Mouse (Mus musculus): ENCODE data around the gene Gm17304.

The Gm17304 gene

DNA sequence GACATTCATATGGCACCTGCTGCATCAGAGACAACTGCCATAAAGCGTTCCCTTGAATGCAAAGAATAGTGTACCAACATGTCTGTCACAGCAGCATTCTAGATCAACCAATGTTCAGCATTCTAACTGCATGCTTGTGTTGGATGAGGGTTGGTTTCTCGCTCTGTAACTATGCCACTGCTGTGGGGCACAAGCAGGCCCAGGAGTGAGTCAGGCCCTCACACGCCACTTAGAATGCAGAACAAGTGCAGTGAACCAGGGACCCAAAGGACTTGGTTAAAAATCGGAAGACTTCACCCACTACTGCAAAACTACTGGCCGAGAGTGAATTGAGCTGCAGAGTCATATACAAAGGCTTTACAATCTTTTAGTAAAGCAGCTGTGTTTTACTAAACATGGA is 13.3 kb downstream of the Gm17304 start:
- in situ Hi-C loops (cut with MboI, MseI) = no loop called here

DNA sequence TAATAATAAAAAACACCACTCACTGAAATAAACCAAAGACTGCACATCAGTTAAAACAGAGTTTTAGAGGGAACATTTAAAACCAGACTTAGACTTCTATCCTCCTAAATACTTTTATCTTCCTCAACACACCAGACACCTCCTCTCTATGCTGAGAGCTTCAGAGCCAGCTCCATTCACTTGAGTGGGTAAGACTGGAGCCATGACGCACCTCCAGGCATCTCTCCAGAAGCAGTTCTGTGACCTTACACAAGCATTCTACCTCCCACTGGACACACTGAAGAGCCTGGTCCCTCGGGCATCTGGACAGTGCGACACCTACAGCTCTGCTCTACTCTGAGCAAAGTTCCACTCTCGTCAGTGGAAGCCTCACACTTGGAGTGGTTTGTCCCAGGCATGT is 14.4 kb downstream of the Gm17304 start:
- in situ Hi-C loops (cut with MboI, MseI) = no loop called here

DNA sequence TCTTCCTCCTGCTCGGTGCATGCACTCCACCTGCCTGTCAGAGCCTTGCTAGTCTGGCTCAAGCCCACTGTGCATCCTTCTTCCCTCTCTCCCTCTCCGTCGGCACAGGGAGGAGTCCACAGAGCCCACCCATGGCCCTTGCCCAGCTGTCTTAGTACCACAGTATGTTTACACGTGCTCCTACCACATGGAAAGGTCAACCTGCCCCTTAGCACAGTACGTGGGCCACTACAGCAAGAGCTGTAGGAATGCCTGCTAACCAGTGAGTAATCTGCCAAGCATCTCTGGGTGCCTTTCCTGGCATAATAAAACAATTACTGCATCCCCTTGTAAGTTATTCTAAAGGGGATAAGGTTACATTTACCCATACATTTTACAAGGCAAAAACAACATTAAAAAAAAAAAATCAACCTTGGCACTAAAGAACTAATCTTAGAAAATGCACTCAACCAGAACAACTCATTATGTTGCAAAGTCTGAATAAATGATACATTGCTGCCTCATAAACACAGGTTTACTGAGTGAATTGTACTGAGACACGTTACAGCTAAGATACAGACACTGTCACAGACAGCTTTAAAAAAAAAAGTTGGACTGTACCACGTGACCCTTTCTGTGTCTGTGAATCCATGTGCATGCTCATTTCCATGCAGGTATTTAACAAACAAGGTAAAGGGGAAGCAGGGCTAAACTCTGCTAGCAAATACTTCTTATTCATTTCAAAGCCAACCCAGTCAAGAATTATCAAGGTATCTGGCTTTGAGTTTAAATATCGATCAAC is 19.7 kb downstream of the Gm17304 start:
- in situ Hi-C loops (cut with MboI, MseI) = no loop called here

DNA sequence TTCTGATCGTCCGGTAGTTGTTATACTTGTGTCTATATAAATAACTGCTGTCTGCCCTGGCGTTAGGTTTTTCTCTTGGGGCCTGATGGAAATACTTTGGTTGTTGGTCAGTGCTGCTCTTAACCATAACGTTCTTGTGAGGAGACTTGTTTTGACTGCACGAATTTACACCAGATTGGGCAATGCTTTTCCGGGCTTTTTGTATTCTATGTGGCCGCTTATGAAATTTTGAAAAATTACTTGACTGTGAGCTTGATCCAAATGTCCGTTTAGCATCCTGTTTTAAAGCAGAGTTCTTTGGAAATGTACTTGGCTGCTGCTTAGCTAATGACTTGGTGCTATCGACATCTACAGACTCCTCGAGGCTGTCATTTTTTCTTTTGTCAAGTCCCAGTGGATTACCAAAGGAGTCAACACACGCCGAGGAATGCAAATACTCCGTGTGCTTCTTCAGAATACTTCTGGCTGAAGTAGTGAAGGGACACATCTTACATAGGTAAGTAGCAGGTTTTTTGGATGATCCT is 27.6 kb downstream of the Gm17304 start:
- in situ Hi-C loops (cut with MboI, MseI) = no loop called here

DNA sequence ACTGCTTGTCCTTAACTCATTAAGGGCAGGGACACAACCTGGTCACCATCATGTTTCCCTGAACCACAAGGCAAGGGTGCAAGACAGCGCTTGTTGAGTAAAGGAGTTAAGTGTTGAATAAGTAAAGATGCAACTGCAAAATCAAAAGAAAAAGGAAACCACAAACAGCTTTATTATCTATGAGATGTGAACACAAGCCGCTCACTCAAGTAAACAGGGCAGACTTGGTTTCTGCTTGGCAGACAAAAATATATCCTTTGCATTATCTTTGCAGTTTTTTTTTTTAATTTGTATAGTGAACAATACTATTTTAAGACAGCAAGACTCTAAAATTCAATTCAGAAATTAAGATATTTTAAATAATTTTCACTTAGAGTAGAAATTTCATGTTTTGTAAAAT is 30.7 kb downstream of the Gm17304 start:
- in situ Hi-C loops (cut with MboI, MseI) = no loop called here

DNA sequence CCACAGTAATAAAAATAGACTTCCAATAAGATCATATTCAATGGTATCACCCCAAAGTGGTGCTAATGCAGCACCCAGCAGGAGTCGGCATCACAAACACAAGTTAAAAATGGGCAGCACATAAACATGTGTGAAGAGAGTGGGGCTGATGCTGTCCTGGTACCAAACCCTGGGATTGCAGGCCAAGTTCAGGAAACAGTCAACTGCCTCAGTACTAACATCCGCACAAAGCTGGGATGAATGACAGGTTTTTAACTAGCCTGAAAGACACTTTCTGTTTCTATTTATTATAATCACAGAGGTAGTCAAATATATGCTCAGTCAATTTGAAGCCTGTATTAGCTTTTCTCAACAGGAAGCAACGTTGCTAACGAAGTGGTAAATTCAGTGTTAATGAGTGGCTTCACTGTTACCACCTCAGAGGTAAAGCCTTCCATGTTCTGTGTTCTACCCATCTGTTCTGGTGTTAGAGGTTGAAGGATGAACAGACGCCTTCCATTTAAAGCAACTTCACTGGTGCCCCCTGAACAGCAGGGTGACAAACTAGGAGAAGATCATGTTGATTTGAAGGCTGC is 31.4 kb downstream of the Gm17304 start:
- in situ Hi-C loops (cut with MboI, MseI) = no loop called here

DNA sequence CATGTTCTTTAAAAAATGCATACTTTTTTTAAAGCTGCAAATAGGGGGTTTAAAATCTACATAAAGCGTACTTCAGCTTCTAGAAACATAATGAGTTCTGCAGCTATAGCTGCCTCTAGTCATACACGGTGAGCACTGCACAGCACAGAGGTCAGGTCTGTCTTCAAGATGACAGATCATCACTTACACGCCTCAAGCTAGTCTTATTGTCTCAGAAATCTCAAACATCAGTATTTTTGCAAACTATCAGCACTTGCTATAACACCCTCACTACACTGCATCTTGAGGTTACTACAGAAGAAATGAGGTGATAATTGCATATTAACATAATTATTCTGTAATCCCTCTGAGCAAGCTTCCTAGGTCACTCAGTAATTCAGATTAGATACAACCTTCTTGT is 33.0 kb downstream of the Gm17304 start:
- in situ Hi-C loops (cut with MboI, MseI) = no loop called here

DNA sequence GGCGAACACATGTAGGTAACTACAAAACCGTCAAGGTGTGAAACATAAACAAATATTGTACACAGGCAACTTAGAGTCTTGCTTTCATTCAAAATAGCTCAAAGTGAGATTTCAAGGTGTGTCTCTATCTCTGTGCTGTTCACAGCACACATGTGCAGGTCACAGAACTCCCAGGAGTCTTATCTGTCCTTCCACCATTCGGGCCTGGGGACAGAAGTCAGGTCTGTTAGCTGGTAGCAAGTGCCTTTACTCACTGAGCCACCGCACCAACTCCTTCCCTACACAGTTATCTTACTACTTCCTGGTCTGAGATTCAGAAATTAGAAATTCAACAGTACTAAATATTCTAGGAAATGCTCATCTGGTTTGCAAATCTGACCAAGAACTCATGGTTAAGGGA is 34.5 kb downstream of the Gm17304 start:
- in situ Hi-C loops (cut with MboI, MseI) = no loop called here

DNA sequence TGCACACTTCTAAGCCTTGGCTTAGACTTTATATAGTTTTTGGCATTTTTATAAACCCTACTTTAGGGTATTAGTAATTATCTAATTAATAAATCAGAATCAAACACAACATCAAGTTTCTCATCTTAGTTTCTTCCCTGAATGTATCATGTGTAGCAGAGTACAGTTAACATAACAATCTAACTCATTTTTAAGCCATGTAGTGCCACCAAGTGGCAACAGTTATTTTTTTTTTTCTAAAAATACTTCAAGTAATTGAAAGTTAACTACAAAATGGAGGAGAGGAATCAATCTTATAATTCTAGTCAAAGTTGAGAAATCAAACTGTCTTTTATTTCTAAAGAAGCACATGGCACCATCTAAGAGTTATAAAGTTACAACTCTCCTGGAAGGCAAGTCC is 40.5 kb downstream of the Gm17304 start:
- in situ Hi-C loops (cut with MboI, MseI) = no loop called here

DNA sequence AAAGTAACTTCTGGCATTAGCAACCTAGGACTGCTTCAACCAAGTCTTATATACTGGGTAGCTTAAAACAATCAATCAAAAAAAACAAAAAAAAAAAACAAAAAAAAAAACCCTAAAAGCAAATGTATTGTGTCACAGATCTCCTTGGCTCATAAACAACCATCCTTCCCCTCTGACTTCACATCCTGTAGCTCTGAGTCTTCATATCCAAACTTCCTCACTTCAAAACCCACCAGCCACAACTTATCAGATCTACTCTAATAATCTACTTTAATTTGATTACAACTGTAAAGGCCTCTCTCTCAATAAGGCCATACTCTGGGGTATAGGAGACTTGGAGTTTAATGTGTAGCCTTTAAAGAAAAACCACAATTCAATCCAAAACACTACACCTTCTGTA is 41.1 kb downstream of the Gm17304 start:
- in situ Hi-C loops (cut with MboI, MseI) = no loop called here

DNA sequence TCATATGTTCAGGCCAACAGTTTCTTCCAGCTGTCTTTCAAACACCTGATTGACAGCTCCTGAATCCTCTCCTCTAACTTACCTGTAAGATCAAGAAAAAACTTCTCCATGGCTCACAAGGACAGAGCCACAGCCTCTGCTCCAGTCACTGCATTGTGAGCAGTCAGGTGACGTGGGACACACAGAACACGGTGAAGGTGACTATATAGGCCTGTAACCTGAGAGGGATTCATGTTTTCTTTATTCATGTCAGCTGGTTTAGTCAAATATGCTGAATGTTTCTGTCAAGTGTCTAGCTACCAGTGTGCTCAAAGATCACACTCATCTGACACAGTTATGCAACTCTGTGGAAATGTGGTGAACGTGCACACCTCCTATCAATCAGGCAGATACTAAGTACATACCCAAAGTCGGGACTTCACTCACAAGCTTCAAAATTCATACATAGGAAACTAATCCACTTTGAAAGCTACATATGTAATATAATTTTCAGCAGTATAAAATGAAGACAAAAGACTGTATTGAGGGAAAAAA is 43.4 kb downstream of the Gm17304 start:
- in situ Hi-C loops (cut with MboI, MseI) = no loop called here

DNA sequence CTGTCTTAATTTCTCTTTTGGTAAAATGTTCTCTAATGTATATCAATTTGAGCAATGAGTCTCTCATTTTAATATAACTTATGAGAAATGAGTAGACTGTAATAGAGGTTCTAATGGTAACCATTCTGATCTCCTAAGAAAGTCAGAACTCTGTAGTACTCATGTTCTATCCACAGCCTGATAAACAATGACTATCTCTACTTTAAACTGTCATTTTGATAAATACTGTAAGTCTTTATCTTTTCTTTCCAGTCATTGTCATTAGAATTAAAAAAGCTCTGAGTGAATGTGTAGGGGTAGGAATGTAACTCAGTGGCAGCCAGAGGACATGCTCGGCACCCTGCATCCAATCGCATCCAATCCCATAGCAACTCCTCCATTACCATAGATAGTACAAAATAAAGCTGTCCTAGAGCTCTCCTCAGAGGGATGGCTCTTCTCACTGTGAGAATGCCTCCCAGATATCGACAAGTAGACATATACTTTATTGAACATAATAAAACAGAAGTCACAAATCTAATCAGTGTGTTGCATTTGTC is 44.0 kb downstream of the Gm17304 start:
- in situ Hi-C loops (cut with MboI, MseI) = no loop called here

All from regulatory T cell (primary cell).